Mouse (Mus musculus) erythroblast, embryonic 14.5 days (primary cell): ENCODE data around the gene Prkcz.

Experiments
- GATA1 ChIP-seq: IDR thresholded peaks from 2 replicates; pipeline ENCODE4 v1.6.1; 2012; ENCODE audit warnings: low read length, inconsistent platforms, mixed read lengths
- TAL1 ChIP-seq: IDR thresholded peaks from 3 replicates; pipeline ENCODE4 v1.6.1; 2012; ENCODE audit warnings: low read length, inconsistent platforms, mixed read lengths

DNA sequence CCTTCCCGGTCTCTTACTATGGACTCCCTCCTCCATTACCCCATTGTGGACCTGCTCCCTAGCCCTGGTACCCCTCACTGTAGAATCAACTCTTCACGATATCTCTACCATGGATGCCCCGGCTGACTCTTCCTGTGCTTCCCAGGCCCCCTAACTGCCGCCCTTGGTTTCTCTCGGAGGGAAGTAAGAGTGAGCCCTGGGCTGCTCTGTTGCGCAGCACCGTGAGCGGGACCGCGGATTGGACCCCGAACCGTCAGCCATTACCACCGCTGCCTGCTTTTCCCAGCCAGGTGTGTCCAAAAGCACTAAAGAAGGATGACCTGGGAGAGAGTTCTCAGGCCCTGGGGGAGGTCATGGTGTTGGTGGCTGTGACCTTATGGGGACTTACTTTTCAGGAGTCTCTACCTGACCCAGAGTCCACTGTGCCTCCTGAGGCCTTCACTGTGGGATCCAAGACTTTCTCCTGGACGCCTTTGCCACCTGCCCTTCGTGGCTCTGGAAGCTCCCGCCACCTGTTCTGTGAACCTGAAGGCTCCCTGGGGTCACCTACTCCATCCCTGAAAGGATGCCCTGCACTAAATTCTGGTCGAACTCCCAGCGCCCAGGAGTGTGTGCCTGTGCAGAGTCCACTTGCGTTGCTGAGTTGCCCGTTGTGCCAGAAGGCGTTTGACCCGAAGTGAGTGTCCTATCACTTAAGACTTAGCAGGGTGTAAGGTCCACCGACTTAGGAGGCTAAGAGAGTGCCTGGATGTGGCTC is 110.6 kb downstream of the Prkcz start:
- TF ChIP-seq TAL1 (no peak), GATA1 (no peak)
